Mouse (Mus musculus): Measurements from ENCODE around the gene Bmi1.

Bmi1 gene

DNA sequence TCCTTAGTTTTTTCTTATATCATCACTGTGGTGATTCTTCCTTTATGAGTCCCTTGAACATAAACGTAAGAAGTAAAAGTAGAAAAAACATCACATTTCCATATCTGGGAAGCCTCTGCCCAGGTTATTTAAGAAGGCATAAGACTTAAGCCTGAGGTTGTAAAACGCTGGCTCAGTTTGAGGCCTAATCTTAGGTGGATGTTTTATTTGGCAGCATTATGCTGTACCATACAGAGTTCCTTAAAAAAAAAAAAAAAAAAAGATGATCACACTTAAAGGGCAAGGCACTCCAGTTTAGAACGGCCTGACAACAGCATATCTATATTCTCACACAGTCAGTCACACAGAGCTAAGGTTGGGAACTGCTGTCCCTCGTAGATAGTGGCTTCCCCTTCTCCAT, 49.1 kb downstream of the Bmi1 start:
- no peak for DNase-seq (ENCODE audit: low spot score)

DNA sequence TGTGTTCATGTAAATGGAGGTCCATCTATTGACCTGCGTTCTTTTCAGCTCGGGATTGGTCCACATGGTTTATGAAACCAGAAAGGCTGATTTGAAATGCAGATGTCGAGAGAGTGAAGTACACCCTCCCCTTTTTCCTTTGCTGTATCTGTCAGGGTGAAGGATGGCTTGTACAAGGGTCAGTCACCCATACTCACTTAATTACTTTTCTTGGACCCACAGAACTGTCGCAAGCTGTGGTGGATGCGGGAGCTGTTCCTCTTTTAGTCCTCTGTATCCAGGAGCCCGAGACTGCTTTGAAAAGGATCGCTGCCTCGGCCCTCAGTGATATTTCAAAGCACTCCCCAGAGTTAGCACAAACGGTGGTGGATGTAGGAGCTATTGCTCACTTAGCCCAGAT, 54.9 kb downstream of the Bmi1 start:
- no peak for DNase-seq (ENCODE audit: low spot score)

DNA sequence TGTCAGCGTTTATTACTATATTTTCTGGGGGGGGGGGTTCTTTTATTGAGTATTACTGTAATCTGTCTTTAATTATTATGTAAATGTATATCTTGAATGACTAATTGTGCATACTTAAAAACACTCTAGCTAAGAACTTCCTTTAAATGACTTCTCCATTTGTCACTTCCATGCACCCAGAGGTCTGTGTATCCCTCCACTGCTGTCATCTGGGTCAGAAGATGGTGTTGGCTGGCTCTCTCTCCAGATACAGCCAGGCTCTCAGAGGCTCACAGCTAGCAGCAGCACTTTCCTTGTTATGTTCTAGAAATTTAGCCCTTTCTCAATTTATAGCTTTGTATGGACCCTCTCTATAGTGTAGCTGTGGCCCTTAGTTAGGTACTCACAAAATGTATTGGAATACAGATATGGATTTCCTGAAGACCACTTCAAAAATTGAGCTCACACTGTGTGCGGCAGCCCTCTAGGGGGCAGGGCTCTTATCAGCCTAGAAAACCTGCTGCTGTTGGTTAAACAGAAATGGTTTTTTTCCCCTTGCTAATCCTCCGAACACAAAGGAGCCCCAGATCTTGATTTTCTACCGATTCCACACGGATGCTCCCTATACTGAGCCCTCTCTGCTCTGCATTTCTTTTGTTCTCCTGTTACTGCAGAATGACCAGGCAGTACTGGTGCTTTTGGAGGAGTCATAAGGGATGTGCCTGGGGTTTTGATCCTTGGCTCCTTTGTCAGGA, 57.7 kb downstream of the Bmi1 start:
- DNase-seq (ENCODE audit: low spot score) = no peak

All from lung, postnatal 25 days (tissue).